Mouse (Mus musculus) adrenal gland, adult 2 months (tissue): ENCODE measurements around the gene Olfr62. TPM values are rescaled to one million over a fixed set of nuclear protein-coding genes. Genes with fewer than 3 reads are reported as not detected.

Experiments used
- DNase-seq: peaks from one replicate; pipeline ENCODE4 v3.0.0; 2021
- long read RNA-seq: library from polyadenylated mRNA; stranded (forward); transcript quantifications from one replicate; pipeline ENCODE4 v2.0.0, GENCODE M21; 2021
- polyA plus RNA-seq: library from polyadenylated mRNA; depleted of rRNA; stranded (reverse); fragments of >200 nt; gene quantifications from 2 replicates; pipeline ENCODE4 v1.2.3, GENCODE M21; 2012; rRNA removed
- total RNA-seq, 2 experiments: library from RNA; stranded (reverse); gene quantifications; 2 replicates each; pipeline ENCODE4 v1.2.3; 2021

Olfr62 gene
- not detected for total RNA-seq
- polyA plus RNA-seq: not detected in 2 replicates
- long read RNA-seq: 0 reads

GRCm38 (mm10) chr4:118658652-118659051 is at the start of gene Olfr62:
Olfr62 (plus strand) TSS chr4:118658952.
- no peak for DNase-seq

DNA sequence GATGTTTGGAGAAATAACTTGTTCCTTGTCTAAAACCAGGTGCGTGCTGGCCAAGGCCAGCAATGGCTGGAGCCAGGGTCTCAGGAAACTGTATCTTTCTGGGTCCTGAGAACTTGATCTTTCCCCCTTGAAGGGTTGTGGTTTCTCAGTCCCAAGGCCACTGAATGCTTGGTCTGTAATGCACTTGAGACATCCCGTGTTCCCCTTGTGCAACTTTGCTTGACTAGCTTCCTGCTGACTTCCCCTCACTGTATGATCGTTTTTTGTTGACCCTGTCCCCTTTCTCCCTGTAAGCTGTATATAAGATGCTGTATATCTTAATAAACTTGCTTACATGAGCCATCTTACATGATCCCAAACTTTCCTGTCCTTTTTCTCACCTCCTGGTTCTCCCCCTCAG is 48.9 kb upstream of the Olfr62 start:
- no peak for DNase-seq

GRCm38 (mm10) chr4:118612619-118613018 is 46.1 kb upstream of the Olfr62 start:
- peak; percentile 24 for DNase-seq

- DNase-seq: no peak
Measured at GRCm38 (mm10) chr4:118615412-118615811, 43.3 kb upstream of the Olfr62 start.

DNA sequence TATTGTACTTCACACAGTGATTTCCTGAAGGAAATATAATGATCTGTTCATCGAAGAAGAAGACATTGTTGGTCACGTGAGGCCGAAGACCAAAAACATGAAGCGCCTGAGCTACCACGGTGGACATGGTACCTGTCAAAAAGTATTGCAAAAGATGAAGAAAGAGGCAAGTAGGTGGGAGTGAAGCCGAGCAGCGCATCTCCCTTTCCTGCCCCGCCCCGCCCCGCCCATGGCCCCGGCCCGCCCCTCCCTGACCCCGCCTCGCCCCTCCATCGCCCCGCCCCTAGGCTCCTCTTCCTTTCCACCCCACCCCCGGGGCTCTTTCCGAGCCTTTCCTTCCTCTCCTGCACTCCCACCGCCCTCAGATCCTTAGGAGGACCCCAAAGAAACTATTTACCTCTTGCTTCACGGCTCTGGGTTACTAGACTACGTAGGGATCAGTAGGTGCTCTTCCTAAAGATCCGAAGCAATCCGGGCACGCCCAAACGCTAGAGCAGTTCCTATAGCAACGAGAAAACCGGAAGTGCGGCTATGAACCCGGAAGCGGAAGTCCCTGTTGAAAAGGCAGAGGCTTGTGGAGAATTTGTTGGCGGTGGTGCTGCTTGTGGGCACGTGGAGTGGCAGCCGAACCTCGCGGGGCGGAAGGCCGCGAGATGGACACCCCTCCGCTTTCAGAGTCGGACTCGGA is 38.3 kb upstream of the Olfr62 start, which contains the start of the genes Cfap57 and Ebna1bp2:
Gene Cfap57 (minus strand): TSS at position 499 of the 688 bp plus-strand sequence.
Gene Ebna1bp2 (plus strand): TSS at position 521 of the 688 bp plus-strand sequence.
- DNase-seq: peak; percentile 92

DNA sequence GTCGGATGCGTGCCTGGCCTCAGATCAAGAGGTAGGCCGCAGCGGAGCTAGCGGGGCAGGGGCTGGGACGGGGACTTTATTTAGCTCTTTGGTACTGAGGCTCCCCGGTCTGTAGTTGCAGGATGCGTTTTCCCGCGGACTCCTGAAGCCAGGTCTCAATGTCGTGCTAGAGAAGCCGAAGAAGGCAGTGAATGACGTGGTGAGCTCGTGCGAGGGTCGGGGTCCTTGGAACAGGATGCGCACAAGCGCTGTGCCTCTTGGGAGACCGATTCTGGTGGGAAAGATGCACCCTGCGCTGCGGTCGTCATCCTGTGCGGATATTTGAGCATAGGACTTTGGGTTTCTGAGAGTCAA is 37.8 kb upstream of the Olfr62 start:
- no peak for DNase-seq

DNA sequence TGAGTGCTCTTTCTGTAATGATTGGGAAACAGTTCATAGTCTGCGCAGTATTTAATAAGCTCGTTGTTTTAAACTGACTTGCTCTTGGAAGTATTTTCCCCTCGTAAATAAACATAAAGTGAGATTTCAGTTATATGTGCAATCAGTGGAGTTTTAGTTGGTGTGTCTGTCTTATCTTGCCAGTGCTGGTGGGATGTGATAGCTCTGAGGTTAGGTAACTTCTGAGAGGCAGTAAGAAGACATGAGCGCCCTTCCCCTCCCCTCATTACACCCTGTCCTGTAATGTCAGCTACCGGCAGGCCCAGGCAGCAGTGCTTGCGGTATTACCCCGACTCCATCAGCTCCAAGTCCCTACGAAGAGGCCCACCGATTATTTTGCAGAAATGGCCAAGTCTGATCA is 37.0 kb upstream of the Olfr62 start:
- no peak for DNase-seq

- DNase-seq: no peak
Measured at GRCm38 (mm10) chr4:118630261-118630660, 28.5 kb upstream of the Olfr62 start.

GRCm38 (mm10) chr4:118642346-118643190 is 16.2 kb upstream of the Olfr62 start:
- no peak for DNase-seq

GRCm38 (mm10) chr4:118645234-118645633 is 13.5 kb upstream of the Olfr62 start:
- peak; percentile 33 for DNase-seq

- no peak for DNase-seq
Measured at GRCm38 (mm10) chr4:118687086-118687485, 28.3 kb downstream of the Olfr62 start.

- no peak for DNase-seq
Measured at GRCm38 (mm10) chr4:118692412-118692973, 33.7 kb downstream of the Olfr62 start, which contains the start of gene Olfr1342. Olfr1342 (minus strand) TSS chr4:118692756.

DNA sequence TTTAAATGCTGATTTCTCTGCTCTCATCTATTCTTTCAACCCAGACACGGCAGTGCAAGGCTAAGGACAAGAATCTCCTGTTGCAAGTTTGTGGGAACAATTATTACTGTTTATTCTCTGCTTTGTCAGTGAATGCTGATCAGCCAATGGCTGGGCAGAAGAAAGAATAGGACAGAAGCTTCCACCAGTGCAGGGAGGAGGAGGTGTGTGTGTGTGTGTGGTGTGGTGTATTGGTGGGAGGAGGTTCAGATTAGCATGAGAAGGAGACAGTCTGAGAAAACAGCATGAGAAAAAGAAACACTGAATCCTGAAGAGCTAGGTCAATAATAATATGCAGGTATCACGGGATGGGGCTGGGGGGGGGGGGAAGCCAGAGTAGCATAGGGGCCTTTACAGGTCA is 35.1 kb downstream of the Olfr62 start:
- DNase-seq: no peak

DNA sequence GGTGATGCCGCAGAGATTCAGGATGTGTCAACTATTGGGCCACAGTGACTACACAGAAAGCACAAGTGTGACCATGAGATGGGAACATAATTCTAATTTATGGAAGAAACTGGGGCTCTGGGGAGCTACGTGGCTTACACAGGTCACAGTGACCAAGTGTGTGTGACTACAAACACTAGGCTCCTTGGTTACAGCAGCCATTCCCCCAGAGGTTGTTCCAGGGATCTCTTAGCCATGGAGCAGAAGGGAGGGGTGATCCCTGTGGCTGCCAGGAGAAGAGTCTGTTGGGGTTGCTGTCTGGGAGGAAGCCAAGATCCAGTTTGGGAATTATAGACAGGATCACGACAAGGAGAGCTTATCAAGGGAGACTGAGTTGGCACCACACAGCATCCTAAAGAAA is 44.5 kb downstream of the Olfr62 start, which contains the start of gene Olfr1341:
Gene Olfr1341 (plus strand): TSS at position 301 of the 400 bp plus-strand sequence.
- no peak for DNase-seq

DNA sequence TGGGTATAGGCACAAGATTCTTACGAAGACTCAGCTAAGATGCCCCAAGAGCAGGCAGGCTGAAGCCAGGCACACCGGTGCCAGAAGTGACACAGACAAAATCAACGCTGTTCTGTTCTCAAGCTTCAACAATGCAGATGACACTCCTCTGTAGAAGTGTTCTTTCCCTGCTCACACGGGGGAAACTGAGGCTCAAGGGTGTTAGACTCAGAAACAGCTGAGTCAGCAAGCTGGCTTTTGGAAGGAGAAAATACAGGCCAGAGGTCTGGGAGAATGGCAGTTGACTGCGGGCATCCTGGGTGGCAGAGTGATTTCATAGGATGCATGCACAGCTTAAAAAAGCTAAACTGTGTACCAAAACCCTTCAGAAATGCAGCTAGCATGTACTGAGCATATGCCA is 49.3 kb downstream of the Olfr62 start:
- DNase-seq: no peak

GRCm38 (mm10) chr4:118711656-118712055 is 52.9 kb downstream of the Olfr62 start:
- DNase-seq: no peak

Other genes starting within 250 kb of the Olfr62 start
- gene Szt2, start 249.7 kb upstream of the Olfr62 start, total RNA-seq: 10 to 100 TPM; 17.1 to 18.0 TPM
- gene Szt2, start 249.7 kb upstream of the Olfr62 start, polyA plus RNA-seq: 36.6 and 39.7 TPM in 2 replicates
- gene Med8, start 249.6 kb upstream of the Olfr62 start, total RNA-seq: 10 to 100 TPM; 55.6 to 68.1 TPM
- 10.6 and 12.1 TPM in 2 replicates for gene Med8, start 249.6 kb upstream of the Olfr62 start, polyA plus RNA-seq
- 100 to 1,000 TPM in 1 of 2 experiments, 10 to 100 TPM in 1; 81.0 to 123 TPM for gene Elovl1, start 230.9 kb upstream of the Olfr62 start, total RNA-seq
- gene Elovl1, start 230.9 kb upstream of the Olfr62 start, polyA plus RNA-seq: 158 and 228 TPM in 2 replicates
- gene Cdc20, start 221.6 kb upstream of the Olfr62 start, total RNA-seq: 1 to 10 TPM; 3.6 to 4.5 TPM
- gene Cdc20, start 221.6 kb upstream of the Olfr62 start, polyA plus RNA-seq: 6.9 and 8.1 TPM in 2 replicates
- gene Mpl, start 201.4 kb upstream of the Olfr62 start, total RNA-seq: under 1 TPM in 1 of 2 experiments, not detected in 1; 0.17 TPM
- gene Mpl, start 201.4 kb upstream of the Olfr62 start, polyA plus RNA-seq: 0.04 TPM in 1 of 2 replicates, not detected in the other
- gene Tie1, start 168.9 kb upstream of the Olfr62 start, total RNA-seq: 10 to 100 TPM; 30.3 to 52.5 TPM
- gene Tie1, start 168.9 kb upstream of the Olfr62 start, polyA plus RNA-seq: 78.4 and 96.9 TPM in 2 replicates
- gene 2610528J11Rik, start 132.0 kb upstream of the Olfr62 start, total RNA-seq: not detected
- not detected in 2 replicates for gene 2610528J11Rik, start 132.0 kb upstream of the Olfr62 start, polyA plus RNA-seq
- gene Tmem125, start 114.9 kb upstream of the Olfr62 start, total RNA-seq: under 1 TPM in 1 of 2 experiments, not detected in 1; 0.21 TPM
- 0.17 and 0.33 TPM in 2 replicates for gene Tmem125, start 114.9 kb upstream of the Olfr62 start, polyA plus RNA-seq
- gene Cfap57, start 38.2 kb upstream of the Olfr62 start, total RNA-seq: under 1 TPM in 1 of 2 experiments, not detected in 1; 0.06 TPM
- not detected in 2 replicates for gene Cfap57, start 38.2 kb upstream of the Olfr62 start, polyA plus RNA-seq
- 10 to 100 TPM; 78.5 to 82.0 TPM for gene Ebna1bp2, start 38.2 kb upstream of the Olfr62 start, total RNA-seq
- 6.1 and 10.3 TPM in 2 replicates for gene Ebna1bp2, start 38.2 kb upstream of the Olfr62 start, polyA plus RNA-seq
- gene Olfr1342, start 33.8 kb downstream of the Olfr62 start, total RNA-seq: not detected
- gene Olfr1342, start 33.8 kb downstream of the Olfr62 start, polyA plus RNA-seq: not detected in 2 replicates
- not detected for gene Olfr1341, start 44.6 kb downstream of the Olfr62 start, total RNA-seq
- not detected in 2 replicates for gene Olfr1341, start 44.6 kb downstream of the Olfr62 start, polyA plus RNA-seq
- gene Olfr1340, start 61.2 kb downstream of the Olfr62 start, total RNA-seq: not detected
- gene Olfr1340, start 61.2 kb downstream of the Olfr62 start, polyA plus RNA-seq: not detected in 2 replicates
- not detected for gene Olfr1339, start 73.2 kb downstream of the Olfr62 start, total RNA-seq
- gene Olfr1339, start 73.2 kb downstream of the Olfr62 start, polyA plus RNA-seq: not detected in 2 replicates
- not detected for gene Olfr1338, start 99.8 kb downstream of the Olfr62 start, total RNA-seq
- gene Olfr1338, start 99.8 kb downstream of the Olfr62 start, polyA plus RNA-seq: not detected in 2 replicates
- gene Olfr1337, start 123.6 kb downstream of the Olfr62 start, total RNA-seq: not detected
- gene Olfr1337, start 123.6 kb downstream of the Olfr62 start, polyA plus RNA-seq: not detected in 2 replicates
- gene Olfr1335, start 151.0 kb downstream of the Olfr62 start, total RNA-seq: not detected
- gene Olfr1335, start 151.0 kb downstream of the Olfr62 start, polyA plus RNA-seq: not detected in 2 replicates
- not detected for gene Olfr1333, start 177.3 kb downstream of the Olfr62 start, total RNA-seq
- gene Olfr1333, start 177.3 kb downstream of the Olfr62 start, polyA plus RNA-seq: not detected in 2 replicates
- gene Olfr1331, start 205.7 kb downstream of the Olfr62 start, total RNA-seq: not detected
- gene Olfr1331, start 205.7 kb downstream of the Olfr62 start, polyA plus RNA-seq: not detected in 2 replicates
- gene Olfr1330, start 229.6 kb downstream of the Olfr62 start, total RNA-seq: not detected
- not detected in 2 replicates for gene Olfr1330, start 229.6 kb downstream of the Olfr62 start, polyA plus RNA-seq